Mouse (Mus musculus) erythroblast, embryonic 14.5 days (primary cell): ENCODE measurements around the gene 4930503E14Rik. TPM values are rescaled to one million over a fixed set of nuclear protein-coding genes. Genes with fewer than 3 reads are reported as not detected.
"Not testable (repeated sequence)": the region's sequence is repeated elsewhere in the genome, so short reads cannot be mapped to it uniquely, and the experiment has no call there.

Experiments
- H3K27me3 ChIP-seq: 2 replicates; pipeline ENCODE4 v1.6.1; 2012; ENCODE audit warnings: inconsistent platforms; ENCODE audit not compliant: control insufficient read depth
- H3K36me3 ChIP-seq: 2 replicates; pipeline ENCODE4 v1.6.1; 2012; ENCODE audit warnings: mild to moderate bottlenecking, inconsistent platforms; ENCODE audit not compliant: control insufficient read depth
- H3K4me1 ChIP-seq: 2 replicates; pipeline ENCODE4 v1.6.1; 2012; ENCODE audit warnings: inconsistent platforms; ENCODE audit not compliant: control insufficient read depth
- H3K4me3 ChIP-seq: replicated peaks from 2 replicates; pipeline ENCODE3; 2012; ENCODE audit warnings: moderate library complexity, mild to moderate bottlenecking, inconsistent platforms
- H3K9me3 ChIP-seq: 2 replicates; pipeline ENCODE4 v1.6.1; 2012; ENCODE audit warnings: low read length, inconsistent platforms, mixed read lengths; ENCODE audit not compliant: control insufficient read depth
- GATA1 ChIP-seq: IDR thresholded peaks from 2 replicates; pipeline ENCODE4 v1.6.1; 2012; ENCODE audit warnings: low read length, inconsistent platforms, mixed read lengths
- TAL1 ChIP-seq: IDR thresholded peaks from 3 replicates; pipeline ENCODE4 v1.6.1; 2012; ENCODE audit warnings: low read length, inconsistent platforms, mixed read lengths
- polyA plus RNA-seq: library from polyadenylated mRNA; stranded (reverse); fragments of >175 nt; gene quantifications from 2 replicates; pipeline ENCODE4 v1.2.3, GENCODE M21; 2012

4930503E14Rik gene
- polyA plus RNA-seq, result not detected in 2 replicates

DNA sequence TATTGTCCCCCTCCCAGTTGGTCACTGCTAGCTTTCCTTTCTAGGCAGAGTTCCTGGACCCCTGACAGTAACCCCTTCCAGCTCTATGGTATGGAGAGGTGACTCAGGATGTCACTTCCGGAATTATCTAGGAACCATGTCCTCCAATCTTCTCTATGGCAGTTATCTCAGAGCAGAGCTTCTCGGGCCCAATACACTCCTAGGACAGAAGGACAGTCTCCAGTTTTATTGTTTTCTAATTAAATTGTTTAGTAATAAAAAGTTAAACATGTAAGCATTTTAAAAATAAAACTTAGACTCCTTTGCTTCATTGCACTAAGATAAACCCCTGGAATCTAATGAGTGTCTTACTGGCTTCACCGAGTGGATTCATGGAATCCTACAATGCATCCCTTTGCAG, at the start of gene 4930503E14Rik:
TSS of gene 4930503E14Rik (minus strand) at position 101 of the 400 bp plus-strand sequence.
- H3K36me3 ChIP-seq, H3K4me3 ChIP-seq, H3K9me3 ChIP-seq, H3K4me1 ChIP-seq, H3K27me3 ChIP-seq: not testable (repeated sequence)

DNA sequence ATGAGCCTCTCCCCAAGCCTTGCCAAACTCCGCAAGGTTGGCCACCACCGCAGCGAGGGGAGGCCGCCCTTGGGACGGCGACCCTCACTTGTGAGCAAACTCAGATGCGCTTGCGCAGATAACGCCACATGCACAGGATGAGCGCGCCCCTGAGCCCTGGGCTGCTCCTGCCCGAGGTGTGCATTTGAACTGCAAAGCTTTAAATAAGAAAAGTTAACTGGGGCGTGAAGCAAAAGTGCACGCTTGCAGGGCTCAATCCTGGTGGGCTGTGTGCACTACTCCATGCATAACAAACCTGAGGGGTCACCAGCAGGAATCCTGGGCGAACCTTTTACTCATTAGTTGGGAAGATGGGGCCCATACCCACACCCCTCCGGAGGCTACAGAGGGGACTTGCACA, 35.0 kb upstream of the 4930503E14Rik start:
- H3K36me3 ChIP-seq, result no peaks in the 10 kb centered on the region
- H3K27me3 ChIP-seq, result no peaks in the 10 kb centered on the region
- H3K4me1 ChIP-seq, result no peaks in the 10 kb centered on the region
- H3K9me3 ChIP-seq, result 0 out of 2 replicates have a peak, but pooled peaks cover 2% of the 10 kb centered on the region
- TF ChIP-seq GATA1, result no peak
- no peak for TF ChIP-seq TAL1
- H3K4me3 ChIP-seq, result no peak overlapping the region

DNA sequence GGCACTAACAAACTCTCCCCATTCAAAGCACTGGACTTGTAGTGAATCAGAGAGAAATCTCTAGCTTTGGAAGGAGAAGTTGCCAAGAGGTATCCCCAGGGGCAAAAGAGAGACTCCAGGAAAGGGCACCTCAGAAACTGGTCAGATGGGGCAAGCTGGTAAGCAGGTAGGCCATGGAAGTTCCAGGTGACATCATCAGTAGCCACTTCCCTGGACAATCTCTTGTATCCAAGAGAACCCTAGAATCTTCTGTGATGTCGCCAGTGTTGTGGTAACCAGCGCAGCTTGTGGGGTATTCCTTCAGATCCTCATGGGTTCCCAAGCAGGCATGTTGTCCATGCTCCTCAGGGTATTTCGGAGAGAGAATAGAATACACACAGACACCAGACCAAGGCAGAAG, 15.7 kb downstream of the 4930503E14Rik start, which contains the start of gene Gm8212:
TSS of gene Gm8212 (plus strand) at position 301 of the 400 bp plus-strand sequence.
- H3K36me3 ChIP-seq, H3K27me3 ChIP-seq: not testable (repeated sequence)

DNA sequence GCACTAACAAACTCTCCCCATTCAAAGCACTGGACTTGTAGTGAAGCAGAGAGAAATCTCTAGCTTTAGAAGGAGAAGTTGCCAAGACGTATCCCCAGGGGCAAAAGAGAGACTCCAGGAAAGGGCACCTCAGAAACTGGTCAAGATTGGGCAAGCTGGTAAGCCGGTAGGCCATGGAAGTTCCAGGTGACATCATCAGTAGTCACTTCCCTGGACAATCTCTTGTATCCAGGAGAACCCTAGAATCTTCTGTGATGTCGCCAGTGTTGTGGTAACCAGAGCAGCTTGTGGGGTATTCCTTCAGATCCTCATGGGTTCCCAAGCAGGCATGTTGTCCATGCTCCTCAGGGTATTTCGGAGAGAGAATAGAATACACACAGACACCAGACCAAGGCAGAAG, 89.5 kb downstream of the 4930503E14Rik start, which contains the start of gene Gm3327:
TSS of gene Gm3327 (plus strand) at position 301 of the 400 bp plus-strand sequence.
- H3K4me1 ChIP-seq, H3K9me3 ChIP-seq, H3K36me3 ChIP-seq, H3K27me3 ChIP-seq, H3K4me3 ChIP-seq: not testable (repeated sequence)

More for the DNA sequence above, 15.7 kb downstream of the 4930503E14Rik start, which contains the start of gene Gm8212:
- H3K4me1 ChIP-seq, H3K4me3 ChIP-seq, H3K9me3 ChIP-seq: not testable (repeated sequence)

Other genes starting within 250 kb of the 4930503E14Rik start
- gene Ang6, start 211.0 kb downstream of the 4930503E14Rik start, polyA plus RNA-seq, result not detected in 2 replicates
- not detected in 2 replicates for gene Ear2, start 110.6 kb downstream of the 4930503E14Rik start, polyA plus RNA-seq
- not detected in 2 replicates for gene Gm3327, start 89.4 kb downstream of the 4930503E14Rik start, polyA plus RNA-seq
- not detected in 2 replicates for gene Gm8212, start 15.6 kb downstream of the 4930503E14Rik start, polyA plus RNA-seq
- not detected in 2 replicates for gene Gm8220, start 72.3 kb upstream of the 4930503E14Rik start, polyA plus RNA-seq
- gene Gm5930, start 125.3 kb upstream of the 4930503E14Rik start, polyA plus RNA-seq, result not detected in 2 replicates
- gene Gm8229, start 152.1 kb upstream of the 4930503E14Rik start, polyA plus RNA-seq, result not detected in 2 replicates
- gene Gm3371, start 197.4 kb upstream of the 4930503E14Rik start, polyA plus RNA-seq, result not detected in 2 replicates
- gene Gm8232, start 220.4 kb upstream of the 4930503E14Rik start, polyA plus RNA-seq, result not detected in 2 replicates